ENCODE assay signal across 8 mouse cellular contexts in the genomic region with DNA sequence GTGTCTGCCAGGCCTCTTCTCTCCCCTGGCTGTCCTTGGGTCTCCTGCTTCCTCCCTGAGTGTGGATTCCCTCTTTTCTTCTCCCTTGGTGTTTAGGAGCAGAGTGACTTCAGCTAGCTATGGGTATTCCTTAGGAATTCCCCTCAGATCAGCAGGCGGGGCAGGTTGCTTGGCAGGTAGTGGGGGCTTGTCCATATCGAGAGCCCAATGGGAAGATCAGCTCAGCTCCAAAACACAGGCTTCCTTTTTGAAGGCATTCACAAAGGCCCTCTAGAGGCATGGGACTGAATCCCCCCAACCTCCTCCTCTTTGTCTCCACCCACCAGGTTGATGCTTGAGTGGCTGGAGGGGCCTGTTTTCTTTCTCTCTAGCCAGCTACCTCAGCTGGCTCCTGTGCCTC. TPM values are rescaled to one million over a fixed set of nuclear protein-coding genes. Genes with fewer than 3 reads are reported as not detected.
A peak's percentile ranks its signal among the peaks of the same experiment; 100 is the strongest.
DNase-seq lines count a peak whose midpoint lies in the region; ATAC-seq lines count a peak whose summit lies in the region.

No protein-coding gene starts in this region.

- WGBS in heart, embryonic 11.5 days (ENCODE audit: insufficient replicate concordance) = 50% methylated on average over 2 of the region's 2 CpGs
- 47% methylated on average over 2 of the region's 2 CpGs for WGBS in hindbrain, embryonic 11.5 days
- 19% methylated on average over 2 of the region's 2 CpGs for WGBS in midbrain, embryonic 13.5 days

- H3K4me1 ChIP-seq in heart, embryonic 11.5 days (ENCODE audit: control insufficient read depth, insufficient read depth, low read length) = peaks cover 31% of the 10 kb centered on the region
- peaks cover 8% of the 10 kb centered on the region for H3K4me1 ChIP-seq in hindbrain, embryonic 11.5 days (replicated peaks; ENCODE audit: control insufficient read depth, insufficient read depth, low read length)
- peaks cover 56% of the 10 kb centered on the region for H3K4me1 ChIP-seq in midbrain, embryonic 13.5 days (replicated peaks)

- no peaks in the 10 kb centered on the region for H3K9me3 ChIP-seq in heart, embryonic 11.5 days (replicated peaks; ENCODE audit: control insufficient read depth, low read length)
- H3K9me3 ChIP-seq in hindbrain, embryonic 11.5 days (ENCODE audit: control insufficient read depth, low read length) = no peaks in the 10 kb centered on the region
- no peaks in the 10 kb centered on the region for H3K9me3 ChIP-seq in midbrain, embryonic 13.5 days

- H3K4me3 ChIP-seq in heart, embryonic 11.5 days (ENCODE audit: low read depth, low read length) = peak overlapping the region; percentile 69
- peak overlapping the region; percentile 71 for H3K4me3 ChIP-seq in hindbrain, embryonic 11.5 days (ENCODE audit: low read depth, low read length)
- H3K4me3 ChIP-seq in midbrain, embryonic 13.5 days (replicated peaks) = peak overlapping the region; percentile 91

- H3K27ac ChIP-seq in heart, embryonic 11.5 days (ENCODE audit: low read depth, low read length) = no peak overlapping the region
- peak overlapping the region; percentile 78; the same call in 1 of the 2 replicates for H3K27ac ChIP-seq in hindbrain, embryonic 11.5 days (ENCODE audit: low read depth, low read length)
- H3K27ac ChIP-seq in midbrain, embryonic 13.5 days = peak overlapping the region; percentile 93

- H3K9ac ChIP-seq in heart, embryonic 11.5 days (ENCODE audit: low read depth, low read length) = peak overlapping the region; percentile 86; the same call in 1 of the 2 replicates
- H3K9ac ChIP-seq in hindbrain, embryonic 11.5 days (ENCODE audit: low read depth, low read length) = peak overlapping the region; percentile 96
- peak overlapping the region; percentile 98 for H3K9ac ChIP-seq in midbrain, embryonic 13.5 days (replicated peaks)

- DNase-seq in heart, postnatal 36 days = no peak
- peak; percentile 22 for DNase-seq in NIH3T3 (ENCODE audit: low read depth)
- DNase-seq in hindbrain, embryonic 11.5 days (ENCODE audit: low spot score) = peak; percentile 39
- no peak for DNase-seq in adrenal gland, postnatal 25 days
- DNase-seq in gastrocnemius, postnatal 14 days = no peak
- no peak for DNase-seq in gastrocnemius, postnatal 10 days

- intact Hi-C loops in heart, postnatal 36 days (cut with DNase I) = no loop called here
- intact Hi-C loops in gastrocnemius, postnatal 14 days (cut with DNase I; ENCODE audit: low total_unique reads) = no loop called here

- no peak for ATAC-seq in heart, embryonic 11.5 days (replicated peaks; ENCODE audit: insufficient number of reproducible peaks, low FRiP score, low TSS enrichment)
- no peak for ATAC-seq in hindbrain, embryonic 11.5 days (ENCODE audit: low FRiP score)
- ATAC-seq in midbrain, embryonic 13.5 days = no peak

- H3K27me3 ChIP-seq in heart, embryonic 11.5 days (ENCODE audit: control insufficient read depth, insufficient read depth, low read length) = no peaks in the 10 kb centered on the region
- H3K27me3 ChIP-seq in hindbrain, embryonic 11.5 days (ENCODE audit: control insufficient read depth, insufficient read depth, low read length) = no peaks in the 10 kb centered on the region
- H3K27me3 ChIP-seq in midbrain, embryonic 13.5 days = no peaks in the 10 kb centered on the region

- peak overlapping the region; percentile 99 for H3K4me2 ChIP-seq in heart, embryonic 11.5 days
- H3K4me2 ChIP-seq in hindbrain, embryonic 11.5 days (replicated peaks; ENCODE audit: low read depth, low read length) = peak overlapping the region; percentile 86
- peak overlapping the region; percentile 88 for H3K4me2 ChIP-seq in midbrain, embryonic 13.5 days (replicated peaks)

- peaks cover 35% of the 10 kb centered on the region for H3K36me3 ChIP-seq in heart, embryonic 11.5 days (ENCODE audit: control insufficient read depth, insufficient read depth, low read length)
- H3K36me3 ChIP-seq in hindbrain, embryonic 11.5 days (ENCODE audit: control insufficient read depth, insufficient read depth, low read length) = peaks cover 29% of the 10 kb centered on the region
- peaks cover 50% of the 10 kb centered on the region for H3K36me3 ChIP-seq in midbrain, embryonic 13.5 days

RNA-seq across cellular contexts. Expression of a gene that starts 4.5 kb away (rescaled TPM):
- polyA plus RNA-seq in heart, embryonic 11.5 days (2014; fragmentation: Nextera tagmentation; extraction: Ambion mirVana) = 23.4 and 28.1 TPM in 2 replicates
- 10 to 100 TPM; 18.8 to 27.1 TPM for total RNA-seq in heart, postnatal 36 days (2021)
- 63.2 and 77.0 TPM in 2 replicates for polyA plus RNA-seq in hindbrain, embryonic 11.5 days (2014; fragmentation: Nextera tagmentation; extraction: Ambion mirVana)
- 61.8 and 66.6 TPM in 2 replicates for polyA plus RNA-seq in midbrain, embryonic 13.5 days (2015; fragmentation: Nextera tagmentation; extraction: Ambion mirVana)
- 25.3 and 33.2 TPM in 2 replicates for total RNA-seq in adrenal gland, postnatal 25 days (2021)
- 10 to 100 TPM in 1 of 2 experiments, 1 to 10 TPM in 1; 9.5 to 12.4 TPM for total RNA-seq in gastrocnemius, postnatal 14 days (2021)
- 10 to 100 TPM; 10.9 to 13.3 TPM for total RNA-seq in gastrocnemius, postnatal 10 days (2021)

RNA-seq across cellular contexts. Expression of a gene that starts 20.5 kb away (rescaled TPM):
- 0.11 and 0.18 TPM in 2 replicates for polyA plus RNA-seq in heart, embryonic 11.5 days (2014; fragmentation: Nextera tagmentation; extraction: Ambion mirVana)
- total RNA-seq in heart, postnatal 36 days (2021) = not detected
- 0.14 and 0.39 TPM in 2 replicates for polyA plus RNA-seq in hindbrain, embryonic 11.5 days (2014; fragmentation: Nextera tagmentation; extraction: Ambion mirVana)
- polyA plus RNA-seq in midbrain, embryonic 13.5 days (2015; fragmentation: Nextera tagmentation; extraction: Ambion mirVana) = 0.37 and 0.40 TPM in 2 replicates
- total RNA-seq in adrenal gland, postnatal 25 days (2021) = 0.09 and 0.24 TPM in 2 replicates
- not detected for total RNA-seq in gastrocnemius, postnatal 14 days (2021)
- total RNA-seq in gastrocnemius, postnatal 10 days (2021) = under 1 TPM in 1 of 2 experiments, not detected in 1; 0.05 TPM

RNA-seq across cellular contexts. Expression of a gene that starts 27.8 kb away (rescaled TPM):
- polyA plus RNA-seq in heart, embryonic 11.5 days (2014; fragmentation: Nextera tagmentation; extraction: Ambion mirVana) = 11.7 and 13.3 TPM in 2 replicates
- total RNA-seq in heart, postnatal 36 days (2021) = 10 to 100 TPM; 41.8 to 45.8 TPM
- 9.0 and 11.6 TPM in 2 replicates for polyA plus RNA-seq in hindbrain, embryonic 11.5 days (2014; fragmentation: Nextera tagmentation; extraction: Ambion mirVana)
- 17.8 and 18.0 TPM in 2 replicates for polyA plus RNA-seq in midbrain, embryonic 13.5 days (2015; fragmentation: Nextera tagmentation; extraction: Ambion mirVana)
- 24.3 and 38.6 TPM in 2 replicates for total RNA-seq in adrenal gland, postnatal 25 days (2021)
- 10 to 100 TPM; 41.2 TPM for total RNA-seq in gastrocnemius, postnatal 14 days (2021)
- 10 to 100 TPM; 45.9 to 59.6 TPM for total RNA-seq in gastrocnemius, postnatal 10 days (2021)

RNA-seq across cellular contexts. Expression of a gene that starts 30.0 kb away (rescaled TPM):
- not detected in 2 replicates for polyA plus RNA-seq in heart, embryonic 11.5 days (2014; fragmentation: Nextera tagmentation; extraction: Ambion mirVana)
- total RNA-seq in heart, postnatal 36 days (2021) = not detected
- not detected in 2 replicates for polyA plus RNA-seq in hindbrain, embryonic 11.5 days (2014; fragmentation: Nextera tagmentation; extraction: Ambion mirVana)
- polyA plus RNA-seq in midbrain, embryonic 13.5 days (2015; fragmentation: Nextera tagmentation; extraction: Ambion mirVana) = not detected in 2 replicates
- not detected in 2 replicates for total RNA-seq in adrenal gland, postnatal 25 days (2021)
- total RNA-seq in gastrocnemius, postnatal 14 days (2021) = not detected
- total RNA-seq in gastrocnemius, postnatal 10 days (2021) = not detected

Comparison
In these comparisons a context has a peak if more than half of its experiments do, and no peak if none do; other contexts are left out.
1. DNase-seq: peak in NIH3T3 (single experiment) and hindbrain, embryonic 11.5 days (single experiment); none in heart, postnatal 36 days (0 of 2), adrenal gland, postnatal 25 days (single experiment), gastrocnemius, postnatal 14 days (single experiment) and gastrocnemius, postnatal 10 days (single experiment).
2. Peak in every context shown above with its lines, with median percentiles within 50 percentile points of each other: H3K4me2 ChIP-seq, H3K4me3 ChIP-seq and H3K9ac ChIP-seq.